Comparison of ENCODE assay signal across 8 mouse cellular contexts in the genomic region with DNA sequence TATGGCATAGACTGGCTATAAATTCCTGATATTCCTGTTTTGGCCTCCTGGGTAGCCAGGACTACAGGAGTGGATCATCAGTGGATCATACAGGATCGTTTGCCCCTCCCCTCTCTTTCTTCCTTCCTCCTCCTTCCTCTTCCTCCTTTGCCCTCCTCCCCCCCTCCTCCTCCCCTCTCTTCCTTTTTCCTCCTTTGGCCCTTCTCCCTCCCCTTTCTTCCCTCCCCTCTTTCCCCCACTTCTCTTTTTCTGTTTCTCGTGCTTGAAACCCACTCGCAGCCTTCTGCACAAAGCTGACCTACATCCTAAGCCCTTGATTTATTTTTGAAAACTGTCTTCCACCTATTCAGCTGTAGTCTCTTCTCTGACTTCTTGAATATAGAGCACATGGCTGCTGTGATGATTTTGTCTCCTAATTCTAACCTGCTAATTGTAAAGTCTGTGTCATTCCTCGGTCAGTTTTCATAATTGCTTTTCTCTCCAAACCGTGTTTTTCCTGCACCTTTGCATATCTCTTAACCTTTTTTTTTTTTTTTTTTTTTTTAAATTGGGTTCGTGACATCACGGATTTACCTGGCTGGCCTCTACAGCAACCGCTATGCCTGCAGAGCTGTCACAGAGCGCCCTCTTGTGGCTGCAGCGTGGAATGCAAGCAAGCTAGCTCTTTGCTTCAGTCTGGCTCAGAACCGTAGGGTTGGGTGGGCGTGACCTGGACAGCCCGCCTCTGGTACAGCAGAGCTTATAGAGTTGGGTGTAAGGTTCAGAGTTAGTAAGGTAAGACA.
A peak's percentile ranks its signal among the peaks of the same experiment; 100 is the strongest.
DNase-seq lines count a peak whose midpoint lies in the region; ATAC-seq and TF ChIP-seq lines count a peak whose summit lies in the region.

No protein-coding gene starts in this region.

- WGBS in kidney, adult 2 months: 11% methylated on average over 13 of the region's 13 CpGs
- WGBS in limb, embryonic 11.5 days: 13% methylated on average over 13 of the region's 13 CpGs
- 11% methylated on average over 13 of the region's 13 CpGs for WGBS in midbrain, embryonic 15.5 days

- H3K9me3 ChIP-seq in limb, embryonic 11.5 days (ENCODE audit: control insufficient read depth, low read length): no peaks in the 10 kb centered on the region
- H3K9me3 ChIP-seq in midbrain, embryonic 15.5 days: no peaks in the 10 kb centered on the region

- no peaks in the 10 kb centered on the region for H3K36me3 ChIP-seq in kidney, adult 2 months (ENCODE audit: control insufficient read depth, insufficient read depth, low read length)
- H3K36me3 ChIP-seq in limb, embryonic 11.5 days (ENCODE audit: control insufficient read depth, insufficient read depth, low read length): no peaks in the 10 kb centered on the region
- H3K36me3 ChIP-seq in midbrain, embryonic 15.5 days (replicated peaks): no peaks in the 10 kb centered on the region

- no peak overlapping the region for H3K4me3 ChIP-seq in cortical plate, adult 2 months (ENCODE audit: insufficient read depth, low read length)
- no peak overlapping the region for H3K4me3 ChIP-seq in kidney, adult 2 months (ENCODE audit: insufficient read depth, low read depth, low read length)
- H3K4me3 ChIP-seq in limb, embryonic 11.5 days (ENCODE audit: low read depth, low read length): no peak overlapping the region
- no peak overlapping the region for H3K4me3 ChIP-seq in midbrain, embryonic 15.5 days

- peak; percentile 50 to 82 for DNase-seq in heart, adult 18-20 months
- no peak for DNase-seq in heart, postnatal 25 days (ENCODE audit: low spot score)
- DNase-seq in gastrocnemius, postnatal 14 days: peak; percentile 78
- peak; percentile 81 for DNase-seq in kidney, adult 2 months
- peak; percentile 96 for DNase-seq in limb, embryonic 11.5 days (ENCODE audit: low spot score)
- peak; percentile 21 to 38 for DNase-seq in spleen, postnatal 36 days (ENCODE audit: low spot score in 2 of 2)

- ATAC-seq in limb, embryonic 11.5 days (ENCODE audit: insufficient number of reproducible peaks, low FRiP score, low TSS enrichment, low read depth): peak; percentile 73; the same call in 1 of the 2 replicates
- peak; percentile 92 for ATAC-seq in midbrain, embryonic 15.5 days (replicated peaks)

- no peak overlapping the region for H3K27ac ChIP-seq in cortical plate, adult 2 months (ENCODE audit: insufficient read depth, low read length)
- H3K27ac ChIP-seq in kidney, adult 2 months (ENCODE audit: insufficient read depth, low read depth, low read length): no peak overlapping the region
- H3K27ac ChIP-seq in limb, embryonic 11.5 days (replicated peaks; ENCODE audit: low read depth, low read length): no peak overlapping the region
- no peak overlapping the region for H3K27ac ChIP-seq in midbrain, embryonic 15.5 days

- TF ChIP-seq CTCF in cortical plate, adult 2 months (IDR thresholded peaks at IDR 0.05; ENCODE audit: extremely low read depth, insufficient read depth, low read length): peak; percentile 94
- peak; percentile 95 for TF ChIP-seq CTCF in kidney, adult 2 months (conservative IDR thresholded peaks at IDR 0.05; ENCODE audit: insufficient read depth, insufficient read length, low read depth, low read length)

- no peak overlapping the region for H3K9ac ChIP-seq in limb, embryonic 11.5 days (ENCODE audit: low read length)
- H3K9ac ChIP-seq in midbrain, embryonic 15.5 days: no peak overlapping the region; the same call in 1 of the 2 replicates

- no peak for TF ChIP-seq POLR2A in cortical plate, adult 2 months (IDR thresholded peaks at IDR 0.05; ENCODE audit: extremely low read depth, insufficient read depth, low read length)
- no peak for TF ChIP-seq POLR2A in kidney, adult 2 months (IDR thresholded peaks at IDR 0.05; ENCODE audit: low read depth, low read length)

- H3K4me1 ChIP-seq in cortical plate, adult 2 months (ENCODE audit: control insufficient read depth, insufficient read depth, low read length): no peaks in the 10 kb centered on the region
- H3K4me1 ChIP-seq in kidney, adult 2 months (ENCODE audit: control insufficient read depth, insufficient read depth, low read length): peaks cover 10% of the 10 kb centered on the region; the same call in 1 of the 2 replicates
- no peaks in the 10 kb centered on the region for H3K4me1 ChIP-seq in limb, embryonic 11.5 days (ENCODE audit: control insufficient read depth, insufficient read depth, low read length)
- no peaks in the 10 kb centered on the region for H3K4me1 ChIP-seq in midbrain, embryonic 15.5 days

- intact Hi-C loops in heart, postnatal 25 days (cut with DNase I): loop anchor here (10.0 kb wide), 1 partner anchor 128 kb away; no protein-coding TSS in a partner anchor
- intact Hi-C loops in gastrocnemius, postnatal 14 days (cut with DNase I; ENCODE audit: low total_unique reads): no loop called here

- no peaks in the 10 kb centered on the region for H3K27me3 ChIP-seq in kidney, adult 2 months (replicated peaks; ENCODE audit: control insufficient read depth, insufficient read depth, low read length)
- H3K27me3 ChIP-seq in limb, embryonic 11.5 days (ENCODE audit: control insufficient read depth, insufficient read depth, low read length): no peaks in the 10 kb centered on the region
- no peaks in the 10 kb centered on the region; the same call in 1 of the 2 replicates for H3K27me3 ChIP-seq in midbrain, embryonic 15.5 days (replicated peaks)

- H3K4me2 ChIP-seq in limb, embryonic 11.5 days (ENCODE audit: low read depth, severe bottlenecking): no peak overlapping the region
- 0 out of 2 replicates have a peak overlapping the region, but pooled peaks have one; percentile 28 for H3K4me2 ChIP-seq in midbrain, embryonic 15.5 days
